12 mouse cellular contexts compared by ENCODE assay signal in the genomic region with DNA sequence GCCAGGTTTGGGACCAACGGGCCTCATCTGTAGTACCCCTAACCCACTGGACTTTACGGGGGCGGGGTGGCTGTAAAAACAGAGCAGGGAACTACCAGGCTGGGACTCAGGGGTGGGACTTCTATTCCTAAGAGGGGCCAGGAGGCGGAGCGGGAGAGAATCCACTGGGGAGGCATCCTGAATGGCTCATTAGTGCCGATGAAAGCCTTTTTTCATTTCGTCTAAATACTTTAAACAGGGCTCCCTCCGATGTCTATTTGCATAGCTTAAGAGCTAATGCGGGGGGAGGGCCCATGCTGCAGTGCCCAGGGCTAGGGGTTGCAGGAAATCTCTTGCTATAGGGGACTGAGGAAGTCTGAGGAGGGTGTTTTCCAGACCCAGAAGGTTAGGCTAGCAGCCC. TPM values are rescaled to one million over a fixed set of nuclear protein-coding genes. Genes with fewer than 3 reads are reported as not detected.
DNase-seq lines count a peak whose midpoint lies in the region; ATAC-seq and TF ChIP-seq lines count a peak whose summit lies in the region.
"Had no signal": no experiment of that assay in that cellular context is flagged by ENCODE, and none has a peak within 500 bp of the region (broad histone marks: within the 10 kb centered on the region; RNA-seq: fewer than 3 reads in every experiment).

No protein-coding gene starts in this region.

- ATAC-seq in midbrain, embryonic 11.5 days (ENCODE audit: low FRiP score): peak; percentile 72
- ATAC-seq in granulocyte monocyte progenitor cell, adult 5-6 weeks (replicated peaks; ENCODE audit: poor library complexity, severe bottlenecking): no peak
- ATAC-seq: inflammation-experienced regulatory T-cells, adult 6 months had no signal

- peak overlapping the region; percentile 45 for H3K4me3 ChIP-seq in E14TG2a.4 (replicated peaks; ENCODE audit: low read length)
- H3K4me3 ChIP-seq in midbrain, embryonic 11.5 days (ENCODE audit: low read depth, low read length): no peak overlapping the region

- H3K9me3 ChIP-seq in E14TG2a.4 (ENCODE audit: low read length): peaks cover 5% of the 10 kb centered on the region; the same call in 1 of the 2 replicates
- no peaks in the 10 kb centered on the region for H3K9me3 ChIP-seq in midbrain, embryonic 11.5 days (ENCODE audit: control insufficient read depth, low read length)

- peaks cover 45% of the 10 kb centered on the region for H3K4me1 ChIP-seq in E14TG2a.4 (replicated peaks; ENCODE audit: low read depth, low read length)
- H3K4me1 ChIP-seq in midbrain, embryonic 11.5 days (ENCODE audit: control insufficient read depth, insufficient read depth, low read length): peaks cover 17% of the 10 kb centered on the region

- H3K9ac ChIP-seq in midbrain, embryonic 11.5 days (ENCODE audit: low read length): no peak overlapping the region

- no peaks in the 10 kb centered on the region for H3K36me3 ChIP-seq in E14TG2a.4 (ENCODE audit: insufficient read depth, low read length)
- no peaks in the 10 kb centered on the region for H3K36me3 ChIP-seq in midbrain, embryonic 11.5 days (ENCODE audit: control insufficient read depth, insufficient read depth, low read length)

- no peak overlapping the region for H3K27ac ChIP-seq in midbrain, embryonic 11.5 days (ENCODE audit: low read depth, low read length)

- peak; percentile 48 for DNase-seq in embryo, embryonic 9.5 days (ENCODE audit: extremely low spot score)
- DNase-seq in forelimb bud, embryonic 11.5 days (ENCODE audit: low read depth, low spot score): peak; percentile 49
- DNase-seq in midbrain, embryonic 11.5 days (ENCODE audit: low spot score, missing footprints): peak; percentile 89
- DNase-seq in ovary, adult 18-20 months (ENCODE audit: low spot score): no peak
- DNase-seq in frontal cortex, postnatal 36 days (ENCODE audit: low spot score in 2 of 2): no peak
- DNase-seq in spleen, adult 18-20 months: no peak
- DNase-seq: B cell, adult 2 months; right cerebral cortex, postnatal 25 days had no signal

- no peak for TF ChIP-seq CTCF in E14TG2a.4 (conservative IDR thresholded peaks at IDR 0.05; ENCODE audit: low read length)

- H3K4me2 ChIP-seq in midbrain, embryonic 11.5 days: no peak overlapping the region

- peaks cover 92% of the 10 kb centered on the region for H3K27me3 ChIP-seq in E14TG2a.4 (ENCODE audit: insufficient read depth, low read length)
- H3K27me3 ChIP-seq in midbrain, embryonic 11.5 days (ENCODE audit: control insufficient read depth, insufficient read depth, low read length): peaks cover 2% of the 10 kb centered on the region

- WGBS in midbrain, embryonic 11.5 days: 3% methylated on average over 9 of the region's 9 CpGs

RNA-seq across cellular contexts. Expression of a gene that starts 17.3 kb away (rescaled TPM):
- 7.2 and 8.6 TPM in 2 replicates for polyA plus RNA-seq in midbrain, embryonic 11.5 days (2014; fragmentation: Nextera tagmentation; extraction: Ambion mirVana)
- not detected in 2 replicates for total RNA-seq in granulocyte monocyte progenitor cell, adult 5-6 weeks (2014; fragmentation: Nextera tagmentation)
- total RNA-seq in granulocyte monocyte progenitor cell, adult 5-6 weeks (2017): not detected in 2 replicates
- total RNA-seq: monocyte, adult 5-6 weeks had no signal

RNA-seq across cellular contexts. Expression of a gene that starts 34.7 kb away (rescaled TPM):
- polyA plus RNA-seq in midbrain, embryonic 11.5 days (2014; fragmentation: Nextera tagmentation; extraction: Ambion mirVana): 15.5 and 18.0 TPM in 2 replicates
- 55.7 and 57.7 TPM in 2 replicates for total RNA-seq in granulocyte monocyte progenitor cell, adult 5-6 weeks (2014; fragmentation: Nextera tagmentation)
- 16.2 and 28.2 TPM in 2 replicates for total RNA-seq in granulocyte monocyte progenitor cell, adult 5-6 weeks (2017)

RNA-seq across cellular contexts. Expression of a gene that starts 54.0 kb away (rescaled TPM):
- polyA plus RNA-seq in midbrain, embryonic 11.5 days (2014; fragmentation: Nextera tagmentation; extraction: Ambion mirVana): 12.1 and 12.6 TPM in 2 replicates
- total RNA-seq in granulocyte monocyte progenitor cell, adult 5-6 weeks (2014; fragmentation: Nextera tagmentation): not detected in 2 replicates
- total RNA-seq in granulocyte monocyte progenitor cell, adult 5-6 weeks (2017): 0.39 and 0.77 TPM in 2 replicates
- total RNA-seq: monocyte, adult 5-6 weeks had no signal

Comparison
In these comparisons a context has a peak if more than half of its experiments do, and no peak if none do; other contexts are left out.
1. DNase-seq: peak in embryo, embryonic 9.5 days (single experiment), forelimb bud, embryonic 11.5 days (single experiment) and midbrain, embryonic 11.5 days (single experiment); none in ovary, adult 18-20 months (single experiment), frontal cortex, postnatal 36 days (0 of 2) and spleen, adult 18-20 months (0 of 2).